Mouse (Mus musculus) left cerebral cortex, postnatal 25 days (tissue): ENCODE measurements around the gene Ylpm1. TPM values are rescaled to one million over a fixed set of nuclear protein-coding genes. Genes with fewer than 3 reads are reported as not detected.

ENCODE experiments used
- DNase-seq, 2 experiments: peaks; one replicate each; pipeline ENCODE4 v3.0.0; 2022; ENCODE audit warnings: low spot score in 2 of 2, mixed read lengths in 1 of 2
- intact Hi-C: fragments of 180-260 bp; cut with DNase I; formaldehyde crosslinking; loops from one replicate; pipeline ENCODE4 v1.15.1; 2025
- total RNA-seq, 2 experiments: library from RNA; stranded (reverse); gene quantifications; 2 replicates each; pipeline ENCODE4 v1.2.3; 2021

The Ylpm1 gene
- total RNA-seq, 2 experiments from 2014 or later = 111 to 126 TPM

DNA sequence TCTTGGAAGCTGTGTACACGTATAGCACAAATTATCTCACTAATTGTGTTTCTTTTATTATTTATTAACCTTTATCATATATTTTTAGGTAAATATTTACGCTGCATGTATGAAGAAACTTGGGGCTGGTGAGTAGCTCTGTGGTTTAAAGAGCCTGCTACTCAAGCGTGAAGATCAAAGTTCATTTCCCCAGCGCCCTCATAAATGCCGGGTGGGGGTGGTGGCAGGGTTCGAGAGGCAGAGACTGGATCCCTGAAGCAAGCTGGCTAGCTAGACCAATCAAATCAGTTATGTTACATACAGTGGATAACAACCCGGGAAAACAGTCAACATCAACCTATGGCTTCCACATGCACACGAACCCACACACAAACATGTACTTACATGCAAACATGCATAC is 107.0 kb downstream of the Ylpm1 start:
- DNase-seq = no peak
- intact Hi-C loops = no loop called here

DNA sequence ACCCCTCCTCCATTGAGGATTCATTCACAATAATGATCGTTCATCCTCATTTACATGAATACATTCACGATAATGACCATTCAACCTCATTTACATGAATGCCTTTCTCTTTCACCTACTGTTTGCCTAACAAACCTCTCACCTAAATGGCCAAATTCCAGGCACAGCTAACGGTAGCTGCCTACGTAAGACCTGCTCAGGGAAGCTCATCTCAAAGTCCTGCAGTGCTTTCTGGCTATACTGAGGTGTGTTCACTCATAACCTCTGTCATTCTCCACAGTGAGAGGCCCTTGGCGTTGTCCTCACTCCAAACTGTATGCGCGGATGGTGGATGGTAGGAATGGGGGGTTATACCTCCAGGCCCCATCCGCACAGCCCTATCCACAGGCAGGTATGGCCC is 108.7 kb downstream of the Ylpm1 start:
- no peak for DNase-seq
- intact Hi-C loops = no loop called here

DNA sequence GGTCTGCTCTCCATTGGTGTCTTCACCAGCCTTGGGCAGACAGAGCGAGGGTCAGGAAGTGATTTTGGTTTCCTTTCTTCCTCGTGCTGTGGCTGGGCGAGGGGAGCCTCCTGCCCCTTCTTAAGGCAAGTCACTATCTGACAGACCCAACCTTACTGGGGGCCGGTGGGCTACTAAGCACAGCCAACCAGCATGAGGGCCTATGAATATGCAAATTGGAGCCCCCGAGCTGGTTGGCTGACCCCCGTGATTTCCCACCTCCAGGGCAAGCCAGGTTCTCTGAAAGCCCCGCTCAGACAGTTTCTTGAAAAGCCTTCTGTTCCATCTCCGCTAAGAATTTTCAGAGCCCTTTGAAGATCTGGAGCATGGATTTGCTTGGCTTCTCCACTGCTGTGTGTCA is 110.2 kb downstream of the Ylpm1 start:
- no peak for DNase-seq

DNA sequence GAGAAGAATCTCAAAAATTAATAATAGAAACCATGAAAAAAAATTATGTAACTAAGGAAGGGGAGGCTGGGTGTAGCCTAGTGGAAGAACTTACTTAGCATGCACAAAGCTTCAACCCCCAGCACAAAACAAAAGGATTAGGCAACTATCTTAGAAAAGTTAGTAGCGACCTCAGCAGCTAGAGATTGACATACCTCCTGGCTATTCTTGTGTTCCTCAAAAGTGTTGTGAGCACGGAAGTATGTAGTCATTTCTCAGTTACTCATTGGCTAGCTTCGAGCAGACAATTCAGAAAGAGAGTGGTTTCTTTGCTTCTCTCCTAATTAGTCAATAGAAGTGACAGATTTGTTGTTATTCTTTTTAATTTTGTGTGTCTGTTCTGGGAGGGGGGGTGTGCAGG is 112.5 kb downstream of the Ylpm1 start:
- intact Hi-C loops = no loop called here
- DNase-seq = no peak

More for the DNA sequence above, 110.2 kb downstream of the Ylpm1 start:
- intact Hi-C loops = no loop called here

DNA sequence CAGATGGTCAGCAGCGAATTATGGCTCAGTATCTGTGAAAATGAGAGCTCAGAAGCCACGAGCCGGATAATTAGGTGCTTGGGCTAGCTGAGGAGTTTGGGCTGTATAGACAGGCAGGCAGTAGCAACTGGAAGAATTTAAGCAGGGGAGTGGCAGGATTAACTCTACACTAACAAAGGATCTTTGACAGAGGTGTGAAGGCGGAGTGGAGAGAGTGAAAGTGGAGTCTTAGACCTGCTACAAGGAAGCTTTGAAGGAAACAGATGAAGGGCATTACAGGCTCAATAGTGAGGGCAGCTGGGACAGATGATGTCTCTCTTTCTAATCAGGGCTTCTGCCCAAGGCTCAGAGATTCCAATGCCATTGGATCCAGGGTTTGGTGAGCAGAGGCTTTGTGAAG is 113.3 kb downstream of the Ylpm1 start:
- DNase-seq = no peak
- intact Hi-C loops = no loop called here

DNA sequence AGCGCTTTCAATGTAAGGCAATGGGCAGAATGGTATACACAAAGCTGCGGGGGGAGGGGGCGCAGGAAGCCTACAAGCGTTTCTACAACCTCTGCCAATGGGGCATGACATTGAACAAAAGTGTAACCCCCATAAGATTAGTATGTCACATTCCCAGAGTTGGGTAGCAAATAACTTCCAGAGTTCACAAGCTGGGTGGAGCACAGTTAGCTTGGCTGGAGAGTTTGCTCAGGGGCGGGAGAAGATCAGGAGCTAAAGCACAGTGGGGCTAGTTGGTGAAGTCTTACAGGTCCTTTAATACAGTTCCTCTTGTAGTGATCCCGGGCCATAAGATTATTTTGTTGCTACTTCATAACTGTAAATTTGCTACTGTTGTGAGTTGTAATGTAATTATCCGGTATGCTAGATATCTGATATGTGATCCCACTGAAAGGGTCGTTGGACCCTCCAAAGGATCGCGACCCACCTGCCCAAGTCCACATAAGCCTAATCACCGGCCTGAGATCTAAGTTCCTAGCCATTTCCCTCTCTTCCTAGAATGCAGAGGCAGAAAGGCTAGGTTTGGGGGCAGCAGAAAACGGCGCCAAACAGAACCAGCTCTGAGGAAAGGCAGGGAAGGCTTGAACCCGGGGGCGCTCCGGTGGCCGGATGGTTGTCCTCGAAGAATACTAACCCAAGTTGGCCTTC is 114.0 kb downstream of the Ylpm1 start:
- DNase-seq = no peak
- intact Hi-C loops = no loop called here

DNA sequence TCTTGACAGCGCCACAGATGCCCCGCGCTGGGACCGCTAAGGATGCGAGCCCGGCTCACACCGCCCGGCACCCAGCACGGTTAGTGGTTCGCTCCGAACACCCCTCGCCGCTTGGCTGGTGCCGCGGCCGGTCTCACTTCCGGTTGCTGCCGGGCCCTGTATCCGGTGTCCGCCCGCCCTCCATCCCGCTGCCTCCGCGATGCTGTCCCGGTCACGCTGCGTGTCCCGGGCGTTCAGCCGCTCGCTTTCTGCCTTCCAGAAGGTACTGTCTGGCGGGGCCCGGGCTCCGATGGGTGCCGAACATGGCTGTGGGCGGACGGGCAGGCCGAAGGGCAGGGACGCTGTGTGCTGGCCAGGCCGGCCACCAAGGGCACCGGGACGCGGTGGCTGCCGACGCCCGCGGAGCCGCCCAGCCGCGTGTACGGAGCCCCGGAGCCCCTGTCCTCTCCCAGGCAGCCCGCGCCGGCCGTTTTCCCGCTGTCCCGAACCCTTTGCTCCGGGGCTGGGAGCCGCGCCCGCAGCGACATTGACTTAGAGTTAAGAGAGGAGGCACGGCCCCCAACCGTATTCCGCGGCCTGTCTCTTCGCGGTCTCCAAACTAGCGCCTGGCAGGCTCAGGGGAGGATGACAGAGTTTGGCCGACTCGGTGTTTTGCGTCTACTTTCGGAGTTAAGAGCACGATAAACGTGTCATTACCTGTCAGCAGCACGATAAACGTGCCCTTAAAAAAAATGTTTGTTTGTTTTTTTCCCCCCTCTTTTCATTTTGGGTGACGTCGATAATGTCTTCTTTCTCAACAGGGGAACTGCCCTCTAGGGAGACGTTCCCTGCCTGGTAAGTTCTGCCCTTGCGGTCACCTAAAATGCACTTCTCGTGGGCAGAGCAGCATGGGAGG is 114.8 kb downstream of the Ylpm1 start, which contains the start of the genes Prox2 and Dlst:
Gene Prox2 (minus strand): TSS at position 62 of the 895 bp plus-strand sequence.
Gene Dlst (plus strand): TSS at position 136 of the 895 bp plus-strand sequence.
- intact Hi-C loops = no loop called here
- peak; percentile 88 to 91 for DNase-seq

DNA sequence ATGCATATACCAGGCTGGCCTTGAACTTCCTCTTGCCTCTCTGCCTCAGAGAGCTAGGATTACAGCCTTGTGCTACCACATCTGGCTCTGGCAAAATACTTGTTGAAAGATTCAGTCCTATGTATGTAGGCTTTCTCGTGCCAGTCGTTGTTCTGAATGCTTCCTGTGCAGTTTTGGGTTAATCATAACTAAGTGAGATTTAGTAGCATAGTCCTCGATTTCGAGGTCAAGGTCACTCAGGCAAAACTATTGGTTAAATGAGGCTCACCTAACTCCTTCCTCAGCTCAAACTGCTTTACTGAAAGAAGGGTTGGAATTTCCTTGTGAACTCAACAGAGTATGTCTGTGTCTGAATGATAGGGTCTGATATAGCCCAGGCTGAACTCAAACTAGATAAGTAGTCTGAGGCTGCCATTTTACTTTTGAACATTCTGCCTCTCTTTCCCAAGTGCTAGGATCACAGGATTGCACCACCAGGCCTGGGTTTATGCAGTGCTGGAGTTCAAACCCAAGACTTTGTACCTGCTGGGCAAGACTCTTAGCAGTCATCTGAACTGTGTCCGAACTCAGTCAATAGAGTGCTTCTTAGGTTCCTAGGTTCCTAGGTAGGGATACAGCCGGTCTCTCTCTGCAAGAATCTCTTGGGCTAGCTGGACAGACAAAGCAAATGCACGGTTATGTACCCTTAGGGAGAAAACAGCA is 116.6 kb downstream of the Ylpm1 start:
- no peak for DNase-seq
- intact Hi-C loops = no loop called here

DNA sequence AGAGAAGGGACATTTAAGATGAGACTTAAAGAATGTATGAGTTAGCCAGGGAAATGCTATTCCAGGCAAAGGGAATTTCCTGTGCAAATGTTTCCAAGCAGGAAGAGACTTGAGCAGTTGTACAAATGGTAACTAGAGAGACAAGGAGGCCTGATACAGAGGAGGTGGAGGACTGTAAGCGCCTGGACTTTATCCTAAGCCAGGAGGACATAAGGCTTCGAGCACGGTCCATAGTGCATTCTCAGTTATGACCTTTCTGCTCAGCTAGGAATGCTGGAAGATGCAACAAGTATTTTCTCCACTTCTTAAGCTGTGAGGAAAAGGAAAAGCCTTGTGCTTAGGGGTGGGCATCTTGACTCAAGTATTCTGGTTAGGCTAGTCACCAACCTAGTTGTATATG is 117.2 kb downstream of the Ylpm1 start:
- DNase-seq = no peak
- intact Hi-C loops = no loop called here

DNA sequence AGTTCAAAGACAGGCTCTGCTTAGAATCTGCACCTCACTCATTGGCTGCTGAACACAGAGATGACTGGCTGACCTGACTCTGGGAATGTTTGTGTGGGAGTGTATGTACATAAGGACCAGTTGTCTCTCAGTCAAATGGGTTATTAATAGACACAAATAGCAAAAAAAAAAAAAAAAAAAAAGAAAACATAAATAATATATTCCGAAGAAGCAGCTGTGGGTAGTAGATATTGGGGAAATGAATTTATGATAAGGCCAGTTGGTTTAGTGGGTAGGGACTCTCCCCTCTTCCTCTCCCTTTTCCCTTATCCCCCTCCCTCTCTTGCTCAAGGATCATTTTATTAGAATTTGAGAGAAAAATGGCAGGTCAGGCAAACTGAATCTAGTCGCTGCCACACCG is 117.8 kb downstream of the Ylpm1 start:
- no peak for DNase-seq
- intact Hi-C loops = no loop called here

DNA sequence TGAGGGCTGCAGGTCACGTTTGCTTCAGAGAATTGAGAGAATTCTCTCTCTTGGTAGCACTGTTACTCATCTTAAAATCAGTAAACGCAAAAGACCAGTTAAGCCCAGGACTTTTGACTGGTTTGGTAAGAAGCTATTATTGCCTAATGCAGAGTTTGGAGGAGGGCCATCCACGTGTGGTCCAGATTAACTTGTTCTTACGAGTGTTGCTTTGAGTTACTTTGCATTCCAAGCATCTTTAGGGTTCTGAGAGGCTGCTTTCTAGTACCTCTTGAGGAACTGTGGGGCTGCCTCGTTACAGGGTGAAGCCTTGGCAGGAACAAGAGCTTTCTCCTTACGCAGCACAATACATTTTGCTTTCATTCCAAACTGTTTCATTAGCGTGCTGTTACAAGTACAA is 119.6 kb downstream of the Ylpm1 start:
- intact Hi-C loops = no loop called here
- DNase-seq = no peak

Other genes with a start within 250 kb of the Ylpm1 start
- 10 to 100 TPM; 27.3 to 32.2 TPM for gene Npc2, start 223.2 kb upstream of the Ylpm1 start, total RNA-seq
- 10 to 100 TPM; 51.5 to 61.1 TPM for gene Isca2, start 223.1 kb upstream of the Ylpm1 start, total RNA-seq
- gene Ltbp2, start 119.8 kb upstream of the Ylpm1 start, total RNA-seq = under 1 TPM; 0.32 to 0.60 TPM
- gene Fcf1, start 25.4 kb upstream of the Ylpm1 start, total RNA-seq = 10 to 100 TPM; 28.6 to 38.3 TPM
- gene Arel1, start 25.4 kb upstream of the Ylpm1 start, total RNA-seq = 100 to 1,000 TPM; 101 to 120 TPM
- 1 to 10 TPM; 1.3 to 1.4 TPM for gene Prox2, start 114.4 kb downstream of the Ylpm1 start, total RNA-seq
- gene Dlst, start 114.5 kb downstream of the Ylpm1 start, total RNA-seq = 100 to 1,000 TPM; 157 TPM
- gene Rps6kl1, start 154.9 kb downstream of the Ylpm1 start, total RNA-seq = 10 to 100 TPM; 31.8 to 35.5 TPM
- gene Pgf, start 181.5 kb downstream of the Ylpm1 start, total RNA-seq = 1 to 10 TPM; 1.7 to 2.8 TPM
- 10 to 100 TPM; 59.8 to 76.8 TPM for gene Eif2b2, start 223.2 kb downstream of the Ylpm1 start, total RNA-seq